Mouse (Mus musculus) heart, embryonic 12.5 days (tissue): ENCODE results near the gene Tshr. TPM values are rescaled to one million over a fixed set of nuclear protein-coding genes. Genes with fewer than 3 reads are reported as not detected.
A peak's percentile ranks its signal among the peaks of the same experiment; 100 is the strongest.
"Not testable (repeated sequence)": the region's sequence is repeated elsewhere in the genome, so short reads cannot be mapped to it uniquely, and the experiment has no call there.

Experiments used
- ATAC-seq: fragments of 200-750 bp; cut with Nextera tagmentation; 2 replicates; pipeline ENCODE4 v1.8.0; 2017; ENCODE audit warnings: moderate TSS enrichment, moderate library complexity; ENCODE audit not compliant: insufficient number of reproducible peaks, low FRiP score
- H3K27ac ChIP-seq: fragments of 300-500 bp; sonication (generic); 2 replicates; pipeline ENCODE4 v1.5.1; 2016; ENCODE audit warnings: mild to moderate bottlenecking, moderate library complexity; ENCODE audit not compliant: poor library complexity, severe bottlenecking
- H3K27me3 ChIP-seq: fragments of 300-500 bp; sonication (generic); replicated peaks from 2 replicates; pipeline ENCODE4 v1.6.1; 2016; ENCODE audit warnings: mild to moderate bottlenecking, moderate library complexity
- H3K36me3 ChIP-seq: fragments of 300-500 bp; sonication (generic); 2 replicates; pipeline ENCODE4 v1.6.1; 2016; ENCODE audit warnings: mild to moderate bottlenecking, moderate library complexity
- H3K4me1 ChIP-seq: fragments of 300-500 bp; sonication (generic); replicated peaks from 2 replicates; pipeline ENCODE4 v1.6.1; 2016; ENCODE audit warnings: mild to moderate bottlenecking
- H3K4me2 ChIP-seq: fragments of 300-500 bp; sonication (generic); 2 replicates; pipeline ENCODE4 v1.6.1; 2016; ENCODE audit warnings: mild to moderate bottlenecking, moderate library complexity
- H3K4me3 ChIP-seq: fragments of 300-500 bp; sonication (generic); 2 replicates; pipeline ENCODE4 v1.5.1; 2016; ENCODE audit warnings: mild to moderate bottlenecking
- H3K9ac ChIP-seq: fragments of 300-500 bp; sonication (generic); 2 replicates; pipeline ENCODE4 v1.6.1; 2016; ENCODE audit warnings: mild to moderate bottlenecking, moderate library complexity
- H3K9me3 ChIP-seq: fragments of 300-500 bp; sonication (generic); replicated peaks from 2 replicates; pipeline ENCODE4 v1.6.1; 2016; ENCODE audit warnings: mild to moderate bottlenecking, moderate library complexity
- whole genome bisulfite sequencing: fragments of 180-500 bp; shearing (Covaris S2); methylation state at CpG from one replicate; pipeline ENCODE4 v1.1.7; 2016; 5-methylcytosine and 5-hydroxymethylcytosine counted together
- polyA plus RNA-seq: library from polyadenylated mRNA; unstranded; fragments of >200 nt; fragmentation: Nextera tagmentation; extraction: Ambion mirVana; gene quantifications from 2 replicates; pipeline ENCODE4 v1.2.1, GENCODE M21; 2016

Tshr gene
- polyA plus RNA-seq, result 0.08 TPM in 1 of 2 replicates, not detected in the other

DNA sequence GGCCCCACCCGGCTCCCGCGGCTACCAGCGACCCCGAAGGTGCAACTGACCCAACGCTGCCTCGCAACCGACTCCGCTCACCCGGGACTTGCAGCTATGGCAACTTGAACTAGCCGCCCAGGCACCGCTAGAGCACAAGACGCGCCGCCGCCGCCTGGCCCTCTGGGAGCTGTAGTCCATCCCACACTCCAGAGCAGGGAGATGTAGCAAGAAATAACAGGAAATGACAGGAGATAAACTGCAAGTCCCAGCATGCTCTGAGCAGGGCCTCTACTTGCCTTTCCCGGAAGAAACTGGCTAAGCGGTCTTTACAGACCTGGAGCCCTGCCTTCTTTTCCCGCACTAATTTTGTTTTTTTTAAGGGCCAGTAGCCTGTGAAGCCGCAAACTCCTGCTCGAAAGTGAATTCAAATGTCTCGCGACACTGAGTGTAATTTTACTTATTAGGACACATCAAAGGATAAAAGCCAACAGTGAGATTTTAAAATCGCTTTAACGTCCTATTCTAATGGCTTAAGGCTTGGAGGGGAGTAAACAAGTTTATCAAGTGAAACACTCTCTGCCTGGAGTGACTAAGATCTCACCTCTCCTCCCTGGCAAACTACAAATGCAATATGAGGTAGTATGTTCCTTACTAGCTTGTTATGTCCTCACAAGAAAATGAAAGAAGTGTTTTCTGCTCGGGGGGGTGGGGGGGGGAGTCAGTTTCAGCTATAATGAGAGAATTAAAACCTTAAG lies at the start of gene Tshr, which contains the start of gene Cep128:
Gene Tshr (plus strand): TSS at position 283 of the 737 bp plus-strand sequence.
Gene Cep128 (minus strand): TSS at position 129 of the 737 bp plus-strand sequence.
- H3K27ac ChIP-seq, result no peak within 1 kb of the TSS
- H3K36me3 ChIP-seq, result no peaks in the 10 kb centered on the region
- H3K27me3 ChIP-seq, result no peaks in the 10 kb centered on the region
- H3K9me3 ChIP-seq, result no peaks in the 10 kb centered on the region
- peak within 1 kb of the TSS; percentile 74 for H3K9ac ChIP-seq
- H3K4me1 ChIP-seq, result 0 out of 2 replicates have a peak, but pooled peaks cover 5% of the 10 kb centered on the region
- H3K4me2 ChIP-seq, result peak within 1 kb of the TSS; percentile 93
- H3K4me3 ChIP-seq, result peak within 1 kb of the TSS; percentile 82
- peak; percentile 100 for ATAC-seq
- 1% methylated on average over 27 of the region's 27 CpGs for WGBS

- not testable (repeated sequence) for H3K4me1 ChIP-seq, H3K36me3 ChIP-seq, H3K4me2 ChIP-seq, H3K4me3 ChIP-seq, ATAC-seq, H3K27ac ChIP-seq, H3K9me3 ChIP-seq, H3K27me3 ChIP-seq, H3K9ac ChIP-seq
- 95% methylated on average over 13 of the region's 13 CpGs for WGBS
Measured at GRCm38 (mm10) chr12:91338656-91339055, 45.7 kb upstream of the Tshr start.

DNA sequence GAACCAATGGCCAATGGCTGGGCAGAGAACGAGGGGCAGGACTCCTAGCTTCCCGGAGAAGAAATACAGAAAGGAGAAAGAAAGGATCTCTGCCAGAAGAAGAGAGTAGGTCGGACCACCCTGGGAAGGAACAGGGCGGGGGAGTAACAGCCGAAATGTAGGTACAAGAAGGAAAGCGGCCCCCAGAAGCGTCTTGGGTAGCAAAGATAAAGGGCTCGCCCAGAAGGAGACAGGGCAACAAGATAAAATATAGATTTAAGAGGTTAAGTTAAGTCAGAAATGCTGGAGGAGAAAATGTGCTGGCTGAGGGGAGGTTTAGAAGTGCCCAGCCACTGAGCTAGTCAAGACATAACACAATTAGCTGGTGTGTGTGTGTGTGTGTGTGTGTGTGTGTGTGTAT lies 30.6 kb upstream of the Tshr start:
- no peaks in the 10 kb centered on the region for H3K4me1 ChIP-seq
- no peak overlapping the region for H3K9ac ChIP-seq
- ATAC-seq, result no peak
- H3K27me3 ChIP-seq, result no peaks in the 10 kb centered on the region
- H3K9me3 ChIP-seq, result no peaks in the 10 kb centered on the region
- no peak overlapping the region for H3K27ac ChIP-seq
- H3K4me2 ChIP-seq, result no peak overlapping the region
- no peak overlapping the region for H3K4me3 ChIP-seq
- H3K36me3 ChIP-seq, result no peaks in the 10 kb centered on the region
- WGBS, result 80% methylated on average over 8 of the region's 8 CpGs

GRCm38 (mm10) chr12:91369173-91369572 lies 15.2 kb upstream of the Tshr start:
- Histone ChIP-seq H3K36me3 (0 out of 2 replicates have a peak, but pooled peaks cover 8% of the 10 kb centered on the region), H3K27ac (no peak overlapping the region), H3K4me3 (no peak overlapping the region), H3K9ac (no peak overlapping the region), H3K4me1 (no peaks in the 10 kb centered on the region), H3K9me3 (no peaks in the 10 kb centered on the region), H3K27me3 (no peaks in the 10 kb centered on the region), H3K4me2 (no peak overlapping the region)
- ATAC-seq, result no peak
- WGBS, result 89% methylated on average over 3 of the region's 3 CpGs

DNA sequence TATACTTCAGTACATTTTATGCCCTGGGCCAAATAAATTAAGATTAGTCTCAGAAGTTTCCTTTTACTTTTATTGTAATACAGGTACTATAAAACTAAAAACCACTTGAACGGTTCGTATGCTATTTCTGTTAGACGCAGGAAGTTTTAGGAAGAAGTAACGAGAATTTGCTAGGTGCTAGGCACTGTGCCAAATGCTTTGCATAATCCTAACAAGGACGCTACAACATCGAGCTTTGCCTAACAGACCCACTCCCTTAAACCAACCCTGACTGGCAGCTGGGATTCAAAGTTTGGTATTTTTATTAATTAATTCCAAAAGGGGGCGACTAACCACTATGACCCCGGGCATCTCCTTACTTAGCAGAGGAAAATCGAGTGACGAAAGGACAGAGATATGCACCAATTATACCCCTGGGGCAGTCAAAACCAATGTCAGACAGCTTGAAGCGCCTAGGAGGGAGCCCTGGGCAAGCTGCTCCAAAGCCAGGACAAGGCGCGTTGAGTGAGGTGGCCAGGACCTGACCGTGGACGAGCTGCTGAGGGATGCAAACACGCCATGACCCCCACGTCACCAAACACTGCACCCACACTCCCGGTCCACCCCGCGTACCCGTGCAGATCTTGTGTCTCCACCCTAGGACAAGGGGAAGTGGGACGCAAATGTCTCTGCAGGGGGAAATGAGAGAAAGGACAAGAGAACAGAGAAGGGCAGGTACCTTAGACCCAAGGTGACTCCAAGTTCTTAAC lies 673 bp upstream of the Tshr start:
- Histone ChIP-seq H3K27me3 (no peaks in the 10 kb centered on the region), H3K9me3 (no peaks in the 10 kb centered on the region), H3K27ac (no peak overlapping the region), H3K36me3 (no peaks in the 10 kb centered on the region), H3K4me3 (peak overlapping the region; percentile 82), H3K4me1 (0 out of 2 replicates have a peak, but pooled peaks cover 5% of the 10 kb centered on the region), H3K4me2 (peak overlapping the region; percentile 93), H3K9ac (peak overlapping the region; percentile 74)
- peak; percentile 40; the same call in 1 of the 2 replicates for ATAC-seq
- WGBS, result 5% methylated on average over 22 of the region's 22 CpGs

GRCm38 (mm10) chr12:91400232-91401048 lies 16.1 kb downstream of the Tshr start:
- Histone ChIP-seq H3K27ac (no peak overlapping the region), H3K27me3 (peaks cover 23% of the 10 kb centered on the region), H3K4me1 (peaks cover 7% of the 10 kb centered on the region), H3K36me3 (no peaks in the 10 kb centered on the region), H3K4me2 (peak overlapping the region; percentile 87), H3K4me3 (peak overlapping the region; percentile 62), H3K9me3 (no peaks in the 10 kb centered on the region), H3K9ac (peak overlapping the region; percentile 68)
- ATAC-seq, result peak; percentile 78
- WGBS, result under 1% methylated on average over 38 of the region's 38 CpGs

DNA sequence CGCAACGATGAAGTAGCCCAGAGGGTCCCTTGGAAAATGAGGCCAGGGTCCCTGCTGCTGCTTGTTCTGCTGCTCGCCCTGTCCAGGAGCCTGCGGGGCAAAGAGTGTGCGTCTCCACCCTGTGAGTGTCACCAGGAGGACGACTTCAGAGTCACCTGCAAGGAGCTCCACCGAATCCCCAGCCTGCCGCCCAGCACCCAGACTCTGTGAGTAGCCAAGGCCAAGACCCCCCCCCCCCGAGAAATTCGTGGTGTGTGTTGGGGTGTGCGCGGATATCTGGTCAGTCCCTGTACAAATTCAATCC lies 16.6 kb downstream of the Tshr start:
- 4% methylated on average over 12 of the region's 12 CpGs for WGBS
- H3K4me3 ChIP-seq, result peak overlapping the region; percentile 62
- ATAC-seq, result peak; percentile 9; the same call in 1 of the 2 replicates
- no peak overlapping the region for H3K27ac ChIP-seq
- peaks cover 7% of the 10 kb centered on the region for H3K4me1 ChIP-seq
- H3K9ac ChIP-seq, result peak overlapping the region; percentile 68; the same call in 1 of the 2 replicates
- peaks cover 23% of the 10 kb centered on the region for H3K27me3 ChIP-seq
- no peaks in the 10 kb centered on the region for H3K9me3 ChIP-seq
- no peaks in the 10 kb centered on the region for H3K36me3 ChIP-seq
- H3K4me2 ChIP-seq, result peak overlapping the region; percentile 87

GRCm38 (mm10) chr12:91410306-91410705 lies 25.9 kb downstream of the Tshr start:
- Histone ChIP-seq H3K9ac (no peak overlapping the region), H3K27me3 (no peaks in the 10 kb centered on the region), H3K9me3 (no peaks in the 10 kb centered on the region), H3K27ac (no peak overlapping the region), H3K4me2 (no peak overlapping the region), H3K36me3 (no peaks in the 10 kb centered on the region), H3K4me1 (no peaks in the 10 kb centered on the region), H3K4me3 (no peak overlapping the region)
- ATAC-seq, result no peak
- WGBS, result 77% methylated on average over 4 of the region's 4 CpGs

- Histone ChIP-seq H3K27ac (no peak overlapping the region), H3K27me3 (no peaks in the 10 kb centered on the region), H3K9me3 (no peaks in the 10 kb centered on the region), H3K4me1 (no peaks in the 10 kb centered on the region), H3K4me2 (no peak overlapping the region), H3K36me3 (no peaks in the 10 kb centered on the region), H3K4me3 (no peak overlapping the region), H3K9ac (no peak overlapping the region)
- 63% methylated on average over 7 of the region's 7 CpGs for WGBS
- ATAC-seq, result no peak
Measured at GRCm38 (mm10) chr12:91412461-91413182, 28.3 kb downstream of the Tshr start.

GRCm38 (mm10) chr12:91415112-91415511 lies 30.7 kb downstream of the Tshr start:
- H3K27ac ChIP-seq, result no peak overlapping the region
- H3K4me3 ChIP-seq, result no peak overlapping the region
- 0 out of 2 replicates have a peak, but pooled peaks cover 3% of the 10 kb centered on the region for H3K9me3 ChIP-seq
- 65% methylated on average over 6 of the region's 6 CpGs for WGBS
- no peak for ATAC-seq
- no peak overlapping the region for H3K4me2 ChIP-seq
- no peaks in the 10 kb centered on the region for H3K36me3 ChIP-seq
- no peak overlapping the region for H3K9ac ChIP-seq
- no peaks in the 10 kb centered on the region for H3K4me1 ChIP-seq
- no peaks in the 10 kb centered on the region for H3K27me3 ChIP-seq
